Mouse (Mus musculus): ENCODE data around the gene Gdap1l1.
"Not testable (repeated sequence)": the region's sequence is repeated elsewhere in the genome, so short reads cannot be mapped to it uniquely, and the experiment has no call there.

Gdap1l1 gene

DNA sequence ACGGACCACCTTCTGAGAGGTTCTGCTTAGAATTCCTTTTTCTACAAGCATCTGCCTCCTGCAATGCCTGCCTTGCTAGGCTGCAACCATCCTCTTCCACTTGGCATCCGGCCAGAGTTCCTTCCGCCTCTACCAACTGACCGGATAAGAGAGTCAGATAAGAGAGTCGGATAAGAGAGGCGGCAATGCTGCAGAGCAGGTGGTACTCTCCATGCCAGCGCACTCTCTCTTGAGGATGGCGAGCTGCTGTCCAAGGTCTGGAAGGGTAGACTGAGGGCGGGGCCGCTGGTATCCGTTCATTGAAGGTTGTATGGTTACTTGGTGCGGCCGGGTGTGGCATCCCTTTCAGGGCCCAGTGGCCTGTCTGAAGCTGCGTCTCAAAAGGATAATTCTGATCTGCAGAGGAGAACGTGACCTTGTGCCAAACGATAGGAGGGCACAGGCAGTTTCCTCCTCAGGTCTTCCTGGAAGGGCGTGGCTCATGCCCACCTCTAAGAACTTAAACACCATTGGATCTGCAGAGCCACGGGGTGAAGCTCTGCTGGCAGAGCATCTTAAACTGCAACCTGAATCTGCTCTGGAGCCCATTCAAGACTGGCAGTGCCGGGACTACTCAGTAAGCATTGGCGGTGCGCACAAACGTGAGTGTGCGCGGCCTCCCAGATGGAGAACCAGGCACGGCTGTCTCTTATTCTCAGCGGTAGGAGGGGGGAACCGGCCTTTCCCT lies 20.4 kb downstream of the Gdap1l1 start:
- in situ Hi-C loops (cut with MboI; ENCODE audit: low pct_unique_long_range_greater_than_20kb in 1 of 2, low sequenced_read_pairs in 2 of 2, unreplicated experiment in 1 of 2), result no loop called here

DNA sequence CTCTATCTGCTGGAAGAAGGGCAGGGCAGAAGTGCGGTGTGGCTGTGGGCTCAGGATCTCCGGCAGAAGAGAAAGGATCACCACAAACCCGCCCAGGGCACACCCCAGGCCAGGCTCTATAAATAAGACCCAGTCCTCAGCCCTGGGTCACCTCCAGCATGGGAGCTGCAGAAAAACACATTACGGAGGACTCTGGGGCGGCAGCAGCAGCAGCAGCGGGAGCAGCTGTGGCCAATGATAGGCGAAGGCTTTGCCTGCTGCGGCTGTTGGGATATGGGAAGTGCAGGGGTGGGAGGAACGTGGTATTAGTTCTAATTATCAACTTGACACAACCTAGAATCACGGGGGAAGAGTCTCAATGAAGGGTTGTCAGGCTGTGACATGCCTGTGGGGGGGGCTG lies 21.1 kb downstream of the Gdap1l1 start:
- in situ Hi-C loops (cut with MboI; ENCODE audit: low pct_unique_long_range_greater_than_20kb in 1 of 2, low sequenced_read_pairs in 2 of 2, unreplicated experiment in 1 of 2), result no loop called here

DNA sequence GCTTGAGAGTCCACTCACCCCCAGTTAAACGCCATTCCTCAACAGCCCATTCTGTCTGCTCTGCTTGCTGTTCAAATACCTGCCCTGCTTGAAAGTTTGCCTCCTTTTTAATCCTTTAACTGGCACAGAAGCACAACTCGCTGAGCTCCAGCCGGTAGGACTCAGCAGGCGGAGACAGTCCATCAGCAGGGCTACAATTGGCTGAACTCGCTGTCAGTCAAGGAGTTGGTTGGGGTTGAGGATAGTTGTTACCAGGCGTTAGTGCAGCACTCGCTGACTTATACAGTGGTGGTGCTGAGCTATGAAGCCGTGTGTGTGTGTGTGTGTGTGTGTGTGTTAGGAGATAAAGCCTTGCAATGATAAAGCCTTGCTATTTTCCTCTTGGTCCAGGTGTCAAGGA lies 22.3 kb downstream of the Gdap1l1 start:
- in situ Hi-C loops (cut with MboI; ENCODE audit: low pct_unique_long_range_greater_than_20kb in 1 of 2, low sequenced_read_pairs in 2 of 2, unreplicated experiment in 1 of 2), result no loop called here

DNA sequence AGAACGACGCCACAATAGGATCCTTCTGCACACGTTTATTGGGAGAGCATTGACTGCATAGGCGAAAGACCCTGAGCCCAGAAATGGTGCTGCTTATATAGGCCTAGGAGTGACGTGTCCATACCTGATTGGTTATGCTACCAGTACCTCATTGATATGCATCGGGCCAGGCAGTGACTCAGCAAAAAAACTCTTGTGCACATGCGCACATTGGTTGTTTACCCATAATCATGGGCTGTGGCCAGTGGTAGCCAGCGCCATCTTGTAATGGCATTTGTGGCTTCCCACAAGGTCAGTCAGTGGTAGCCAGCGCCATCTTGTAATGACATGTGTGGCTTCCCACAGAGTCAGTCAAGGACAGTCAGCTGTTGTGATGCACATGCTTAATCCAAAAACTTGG lies 23.0 kb downstream of the Gdap1l1 start:
- in situ Hi-C loops (cut with MboI; ENCODE audit: low pct_unique_long_range_greater_than_20kb in 1 of 2, low sequenced_read_pairs in 2 of 2, unreplicated experiment in 1 of 2), result not testable (repeated sequence)

DNA sequence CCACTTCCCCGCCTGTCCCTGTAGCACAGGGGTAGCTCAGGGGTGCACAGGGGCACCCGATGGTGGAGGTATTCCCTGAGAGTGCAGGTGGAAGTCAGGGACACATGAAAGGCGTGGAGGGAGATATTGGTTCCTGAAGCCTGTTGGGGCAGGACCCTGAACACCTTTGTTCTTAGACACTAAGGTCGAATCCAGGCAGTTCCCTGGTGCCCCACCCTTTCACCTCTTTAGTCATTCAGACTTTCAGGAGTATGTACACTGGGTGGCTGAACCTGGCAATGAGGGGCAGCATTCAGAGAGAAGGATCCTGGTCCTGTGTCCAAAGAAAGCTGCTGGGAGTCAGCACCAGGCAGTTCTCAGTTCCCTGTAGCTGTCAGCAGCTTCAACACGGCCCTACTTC lies 24.1 kb downstream of the Gdap1l1 start:
- in situ Hi-C loops (cut with MboI; ENCODE audit: low pct_unique_long_range_greater_than_20kb in 1 of 2, low sequenced_read_pairs in 2 of 2, unreplicated experiment in 1 of 2), result no loop called here

DNA sequence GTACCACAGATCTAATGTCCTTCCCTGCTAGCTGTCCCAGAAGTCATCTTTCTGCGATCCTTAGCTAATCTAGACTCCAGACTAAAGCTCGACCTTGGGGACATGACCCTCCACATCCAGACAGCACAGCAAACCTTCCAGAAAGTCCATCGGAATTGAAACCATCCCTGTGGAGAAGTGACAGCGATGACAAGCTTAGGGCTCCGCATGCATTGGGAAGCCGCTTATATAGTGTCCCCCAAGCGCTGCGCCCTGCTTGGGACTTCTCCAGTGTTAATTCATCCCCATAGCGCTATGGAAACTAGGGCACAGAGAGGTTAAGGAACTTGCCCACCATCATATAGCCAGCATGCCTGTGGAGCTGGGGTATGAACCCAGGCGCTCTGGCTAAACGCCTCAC lies 24.5 kb downstream of the Gdap1l1 start:
- in situ Hi-C loops (cut with MboI; ENCODE audit: low pct_unique_long_range_greater_than_20kb in 1 of 2, low sequenced_read_pairs in 2 of 2, unreplicated experiment in 1 of 2), result no loop called here

DNA sequence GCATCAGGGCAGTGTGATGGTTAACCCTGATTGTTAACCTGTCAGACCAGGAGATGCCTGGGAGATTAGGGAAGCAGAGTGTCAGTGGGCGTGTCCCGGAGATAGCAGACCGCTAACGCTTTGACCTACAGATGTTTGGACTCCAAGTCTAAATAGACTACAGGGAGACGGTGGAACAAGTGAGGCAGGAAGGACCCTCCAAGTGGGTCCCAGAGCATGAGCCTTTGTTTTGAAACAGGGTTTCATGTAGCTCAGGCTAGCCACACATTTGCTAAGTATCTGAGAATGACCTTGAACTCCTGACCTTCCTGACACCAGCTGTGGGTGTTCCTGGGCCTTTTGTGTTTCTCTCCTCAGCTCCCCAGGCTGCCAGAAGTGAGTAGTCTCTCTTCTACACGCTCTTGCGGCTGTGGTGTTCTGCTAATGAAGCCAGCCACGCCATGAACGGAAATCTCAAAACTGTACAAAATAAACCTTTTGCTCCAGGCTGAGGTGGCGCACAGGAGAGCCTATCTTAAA lies 25.0 kb downstream of the Gdap1l1 start:
- in situ Hi-C loops (cut with MboI; ENCODE audit: low pct_unique_long_range_greater_than_20kb in 1 of 2, low sequenced_read_pairs in 2 of 2, unreplicated experiment in 1 of 2), result no loop called here

DNA sequence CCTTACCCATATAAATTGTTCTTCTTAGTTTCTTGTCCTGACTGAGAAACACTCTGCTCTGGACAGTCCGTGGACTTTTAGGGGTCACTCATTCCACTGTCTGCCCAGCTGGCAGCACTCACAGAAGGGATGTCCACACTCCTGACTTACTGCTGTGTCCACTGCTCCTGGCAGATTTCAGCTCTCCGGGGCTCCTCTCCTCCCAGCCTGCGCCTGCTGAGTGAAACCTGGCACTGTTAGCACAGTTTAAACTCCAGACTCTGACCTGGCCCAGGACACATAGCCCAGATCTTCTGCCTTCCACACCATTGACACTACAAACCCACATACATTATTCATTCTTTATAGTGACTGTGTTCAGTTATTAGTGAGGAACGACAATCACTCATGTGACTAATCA lies 25.7 kb downstream of the Gdap1l1 start:
- in situ Hi-C loops (cut with MboI; ENCODE audit: low pct_unique_long_range_greater_than_20kb in 1 of 2, low sequenced_read_pairs in 2 of 2, unreplicated experiment in 1 of 2), result no loop called here

DNA sequence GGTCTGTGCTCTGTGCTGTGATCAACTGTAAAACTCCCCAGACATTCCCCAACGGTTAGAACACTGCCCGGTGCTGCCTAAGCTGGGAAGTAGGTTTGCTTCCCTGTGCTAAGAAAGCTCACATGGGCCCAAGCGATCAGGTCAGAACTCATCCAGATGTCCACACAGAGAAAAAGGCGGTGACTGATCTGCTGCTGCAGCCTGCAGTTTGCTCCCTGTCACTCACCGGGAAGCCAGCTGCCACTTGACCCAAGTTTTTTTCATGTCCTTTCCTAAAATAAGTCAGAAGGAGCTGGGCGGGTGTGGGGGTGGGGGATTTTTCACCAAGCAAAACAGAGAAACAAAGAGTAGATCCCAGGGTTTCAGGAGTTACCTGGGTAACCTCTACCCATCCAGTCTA lies 26.3 kb downstream of the Gdap1l1 start:
- in situ Hi-C loops (cut with MboI; ENCODE audit: low pct_unique_long_range_greater_than_20kb in 1 of 2, low sequenced_read_pairs in 2 of 2, unreplicated experiment in 1 of 2), result no loop called here

DNA sequence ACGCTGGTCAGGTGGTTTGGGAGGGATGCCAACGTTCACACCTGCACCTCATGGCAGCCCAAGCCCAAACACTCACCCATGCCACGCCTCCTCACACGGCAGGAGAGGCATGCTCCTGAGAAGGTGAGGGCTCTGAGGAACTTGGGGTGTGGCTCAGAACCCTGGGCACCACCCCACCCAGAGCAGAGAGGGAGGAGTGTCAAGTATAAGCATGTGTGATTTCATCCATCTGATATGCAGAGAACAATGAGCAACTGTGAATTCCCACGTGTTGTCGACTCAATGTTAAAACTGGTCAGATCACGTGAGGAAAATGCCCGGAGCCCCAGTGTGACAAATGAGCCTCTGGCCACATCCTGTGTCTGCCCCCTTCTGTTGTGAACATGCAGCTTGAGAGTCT lies 28.5 kb downstream of the Gdap1l1 start:
- in situ Hi-C loops (cut with MboI; ENCODE audit: low pct_unique_long_range_greater_than_20kb in 1 of 2, low sequenced_read_pairs in 2 of 2, unreplicated experiment in 1 of 2), result no loop called here

DNA sequence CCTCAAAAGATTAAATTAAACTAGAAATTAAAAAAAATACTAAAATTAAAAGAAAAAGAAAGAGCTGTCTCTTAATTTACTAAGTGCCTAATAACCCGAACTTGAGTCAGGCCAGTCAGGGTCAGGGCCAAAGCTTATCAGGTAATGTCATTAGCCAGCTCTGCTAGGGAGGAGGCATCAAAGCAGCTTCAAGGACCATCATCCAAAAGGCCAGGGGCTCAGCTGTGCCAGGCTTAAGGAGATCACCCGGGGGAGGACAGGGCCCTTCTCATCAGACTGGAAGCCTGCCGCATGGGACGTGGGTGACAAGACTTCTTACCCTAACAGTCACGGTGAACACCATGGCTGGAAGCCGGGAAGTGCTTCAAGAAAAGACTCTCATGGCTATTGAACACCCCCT lies 29.3 kb downstream of the Gdap1l1 start:
- in situ Hi-C loops (cut with MboI; ENCODE audit: low pct_unique_long_range_greater_than_20kb in 1 of 2, low sequenced_read_pairs in 2 of 2, unreplicated experiment in 1 of 2), result no loop called here

DNA sequence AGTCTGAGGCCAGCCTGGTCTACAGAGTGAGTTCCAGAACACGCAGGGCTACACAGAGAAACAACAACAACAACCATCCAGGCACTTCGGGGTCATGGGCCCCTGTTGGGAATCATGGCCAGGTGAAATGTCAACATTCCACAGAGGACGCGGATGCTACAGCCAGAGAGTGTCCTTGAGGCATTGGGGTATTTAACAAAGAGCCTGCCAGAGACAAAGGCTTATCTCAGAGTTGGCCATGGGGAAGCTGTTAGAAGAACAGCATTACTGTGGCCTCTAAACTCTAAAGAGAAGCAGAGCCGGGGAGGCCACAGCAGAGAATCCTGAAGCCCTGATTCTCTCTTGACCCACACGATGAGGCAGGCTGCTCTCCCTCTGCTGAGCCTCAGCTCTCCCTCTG lies 30.6 kb downstream of the Gdap1l1 start:
- in situ Hi-C loops (cut with MboI; ENCODE audit: low pct_unique_long_range_greater_than_20kb in 1 of 2, low sequenced_read_pairs in 2 of 2, unreplicated experiment in 1 of 2), result no loop called here

DNA sequence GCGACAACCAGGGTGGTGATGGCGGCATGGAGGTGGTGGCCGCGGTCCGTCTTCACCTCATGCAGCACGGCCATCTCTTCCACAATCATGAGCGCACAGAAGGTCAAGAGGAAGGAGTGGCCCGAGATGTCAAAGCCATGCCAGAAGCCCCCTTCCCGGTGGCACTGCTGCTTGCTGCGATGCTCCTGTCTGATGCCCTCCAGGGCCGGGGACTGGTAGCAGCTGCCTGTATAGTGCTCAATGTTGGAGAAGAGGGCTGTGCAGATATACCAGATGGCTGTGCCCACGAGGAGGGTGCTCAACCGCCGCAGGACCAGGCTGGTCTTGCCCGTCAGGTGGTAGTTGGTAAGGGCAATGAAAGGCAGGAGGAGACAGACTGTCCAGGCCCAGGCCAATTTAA lies 31.4 kb downstream of the Gdap1l1 start:
- in situ Hi-C loops (cut with MboI; ENCODE audit: low pct_unique_long_range_greater_than_20kb in 1 of 2, low sequenced_read_pairs in 2 of 2, unreplicated experiment in 1 of 2), result no loop called here

DNA sequence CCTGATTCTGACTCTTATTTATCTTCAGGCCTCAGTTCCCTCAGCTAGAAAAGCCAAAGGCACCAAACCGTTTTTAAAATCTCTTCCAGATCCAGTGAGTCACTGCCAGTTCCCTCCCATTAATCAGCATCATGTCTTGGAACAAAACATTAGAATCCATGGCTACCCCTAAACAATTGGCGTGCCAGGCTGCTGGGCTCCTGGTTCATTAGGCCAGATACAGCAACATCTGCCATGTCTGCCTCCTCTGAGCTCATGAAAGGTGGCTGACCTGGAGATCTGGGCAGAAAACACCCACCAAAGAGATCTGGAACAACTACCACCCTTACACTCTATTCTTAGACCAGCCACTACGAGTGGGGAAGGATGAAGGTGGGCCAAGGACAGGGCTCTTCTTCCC lies 32.9 kb downstream of the Gdap1l1 start:
- in situ Hi-C loops (cut with MboI; ENCODE audit: low pct_unique_long_range_greater_than_20kb in 1 of 2, low sequenced_read_pairs in 2 of 2, unreplicated experiment in 1 of 2), result no loop called here

DNA sequence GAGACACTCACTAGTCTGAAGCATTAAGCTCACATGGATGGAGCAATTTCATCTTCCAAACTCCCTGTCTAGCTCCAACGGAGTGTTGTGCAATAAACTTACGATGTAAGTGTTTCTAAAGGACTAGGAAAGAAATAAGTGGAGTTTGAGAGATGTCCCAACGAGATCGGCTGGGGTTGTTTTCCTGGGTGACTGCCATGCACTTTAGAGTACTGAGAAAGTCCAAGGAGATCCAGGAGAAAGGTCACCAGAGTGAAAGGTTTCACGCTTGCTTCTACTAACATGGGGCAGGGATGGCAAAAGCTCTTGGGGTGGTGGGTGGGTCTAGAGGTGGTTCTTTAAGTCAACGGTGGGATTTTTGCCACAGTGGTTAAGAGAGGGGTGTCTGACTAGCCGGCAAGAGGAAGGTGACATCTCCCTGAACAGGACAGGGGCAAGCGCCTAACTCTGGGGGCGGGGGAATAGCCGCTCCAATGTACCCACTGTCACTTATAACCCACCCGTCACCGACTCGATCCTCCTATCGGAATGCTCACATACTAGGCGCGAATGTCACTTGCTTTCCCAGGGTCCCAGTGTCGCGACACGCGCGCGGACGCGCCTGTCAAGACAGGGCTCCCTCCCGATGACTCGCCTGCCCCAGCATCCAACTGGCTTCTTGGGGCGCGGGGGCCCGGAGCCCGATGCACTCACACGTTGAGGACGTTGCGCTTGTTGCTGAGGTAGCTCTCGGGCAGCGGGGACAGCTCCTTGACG lies 33.6 kb downstream of the Gdap1l1 start:
- in situ Hi-C loops (cut with MboI; ENCODE audit: low pct_unique_long_range_greater_than_20kb in 1 of 2, low sequenced_read_pairs in 2 of 2, unreplicated experiment in 1 of 2), result no loop called here

DNA sequence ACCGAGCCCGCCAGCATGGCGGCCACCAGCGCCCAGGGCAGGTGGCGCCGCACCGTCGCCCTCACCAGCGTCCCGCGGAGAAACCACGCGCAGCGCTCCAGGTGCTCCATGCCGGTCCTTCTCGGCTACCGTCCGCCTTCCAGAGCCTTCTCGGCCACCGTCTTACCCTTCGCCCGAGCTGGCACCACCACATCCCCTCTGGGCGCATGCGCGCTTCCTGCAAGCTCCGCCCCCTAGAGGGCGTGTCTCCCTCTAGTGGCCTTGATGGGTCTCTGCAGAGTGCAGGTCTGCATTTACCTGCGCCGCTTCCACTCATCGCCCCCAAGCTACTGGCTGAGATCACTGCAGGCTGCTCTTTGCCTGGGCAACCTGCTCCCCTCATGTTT lies 34.2 kb downstream of the Gdap1l1 start, which contains the start of gene Fitm2:
TSS of gene Fitm2 (minus strand) at position 164 of the 386 bp plus-strand sequence.
- in situ Hi-C loops (cut with MboI; ENCODE audit: low pct_unique_long_range_greater_than_20kb in 1 of 2, low sequenced_read_pairs in 2 of 2, unreplicated experiment in 1 of 2), result no loop called here

DNA sequence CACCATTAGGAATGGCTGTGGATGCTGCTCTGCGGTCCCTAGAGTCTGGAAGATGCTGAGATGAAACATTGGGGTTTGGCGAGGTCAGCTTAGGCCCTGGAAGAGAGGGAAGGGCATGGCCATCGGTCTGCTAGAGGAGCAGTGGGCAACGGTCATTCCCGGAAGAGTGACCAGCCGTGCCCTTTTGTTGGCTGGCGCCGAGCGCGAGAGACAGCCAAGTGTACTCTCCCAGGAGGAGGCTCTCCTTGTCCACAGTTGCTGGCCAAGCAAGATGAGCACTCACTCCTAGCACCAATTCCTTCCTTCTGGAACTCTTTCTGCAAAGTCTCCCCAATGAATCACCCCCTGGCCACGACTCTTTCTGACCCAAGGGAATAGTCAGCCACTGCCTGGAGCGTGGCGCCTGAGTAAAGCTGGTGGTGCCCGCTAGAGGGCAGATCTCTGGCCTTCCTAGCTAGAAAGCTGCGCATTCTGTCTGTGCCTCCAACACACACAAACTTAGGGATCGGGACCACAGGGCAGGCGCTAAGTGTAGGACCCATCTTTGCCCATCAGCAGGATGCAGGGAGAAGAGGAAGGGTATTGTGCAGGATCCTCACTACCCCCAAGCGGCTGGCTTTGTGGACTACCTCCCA lies 42.0 kb downstream of the Gdap1l1 start:
- in situ Hi-C loops (cut with MboI; ENCODE audit: low pct_unique_long_range_greater_than_20kb in 1 of 2, low sequenced_read_pairs in 2 of 2, unreplicated experiment in 1 of 2), result no loop called here

DNA sequence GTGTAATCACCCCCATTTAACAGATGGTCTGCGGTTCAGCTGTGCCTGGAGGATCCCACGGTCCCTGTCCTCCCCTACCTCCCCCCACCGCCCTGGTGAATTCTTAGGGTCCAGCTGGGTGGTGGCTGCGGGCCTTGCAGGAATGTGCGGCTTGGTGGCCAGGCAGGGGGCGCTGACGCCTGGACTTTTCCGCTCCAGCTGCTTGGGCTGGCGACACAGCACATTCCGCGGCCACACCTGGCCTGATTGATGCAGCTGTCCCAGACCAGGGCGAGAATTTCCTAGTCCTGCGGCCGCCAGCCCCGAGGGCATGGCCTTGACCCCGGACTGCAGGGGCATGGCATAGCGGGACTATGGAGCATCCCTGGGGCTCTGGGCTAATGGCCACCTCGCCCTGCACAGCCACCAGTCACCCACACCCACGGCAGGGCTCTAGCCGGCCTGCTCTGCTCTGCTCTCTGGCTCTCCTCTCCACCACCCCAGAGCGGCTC lies 43.3 kb downstream of the Gdap1l1 start:
- in situ Hi-C loops (cut with MboI; ENCODE audit: low pct_unique_long_range_greater_than_20kb in 1 of 2, low sequenced_read_pairs in 2 of 2, unreplicated experiment in 1 of 2), result no loop called here

DNA sequence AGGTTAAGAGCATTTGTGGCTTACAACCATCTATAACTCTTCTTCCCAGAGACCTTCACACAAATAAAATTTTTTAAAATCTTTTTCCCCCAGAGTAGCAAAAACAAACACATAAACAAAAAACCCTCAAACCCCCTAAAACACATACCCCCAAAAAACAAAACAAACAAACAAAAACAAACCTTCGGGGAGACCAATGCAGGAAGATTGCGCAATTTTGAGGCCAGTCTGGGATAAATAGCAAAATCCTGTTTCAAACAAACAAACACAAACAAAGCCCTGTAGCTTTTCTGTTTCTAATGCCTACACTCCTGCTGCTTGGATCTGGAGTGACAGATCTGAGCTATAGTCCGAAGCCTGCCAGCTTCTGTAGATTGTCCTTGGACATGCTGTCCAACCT lies 49.1 kb downstream of the Gdap1l1 start:
- in situ Hi-C loops (cut with MboI; ENCODE audit: low pct_unique_long_range_greater_than_20kb in 1 of 2, low sequenced_read_pairs in 2 of 2, unreplicated experiment in 1 of 2), result no loop called here
